Mouse (Mus musculus): ENCODE measurements at regions not wholly inside any gene's neighbourhood (a gene's known extent, or its start where the extent isn't known, plus 50 kb on each side); places are given as distances from the start of the nearest gene placed in this dataset.
"Not testable (repeated sequence)": the region's sequence is repeated elsewhere in the genome, so short reads cannot be mapped to it uniquely, and the experiment has no call there.

DNA sequence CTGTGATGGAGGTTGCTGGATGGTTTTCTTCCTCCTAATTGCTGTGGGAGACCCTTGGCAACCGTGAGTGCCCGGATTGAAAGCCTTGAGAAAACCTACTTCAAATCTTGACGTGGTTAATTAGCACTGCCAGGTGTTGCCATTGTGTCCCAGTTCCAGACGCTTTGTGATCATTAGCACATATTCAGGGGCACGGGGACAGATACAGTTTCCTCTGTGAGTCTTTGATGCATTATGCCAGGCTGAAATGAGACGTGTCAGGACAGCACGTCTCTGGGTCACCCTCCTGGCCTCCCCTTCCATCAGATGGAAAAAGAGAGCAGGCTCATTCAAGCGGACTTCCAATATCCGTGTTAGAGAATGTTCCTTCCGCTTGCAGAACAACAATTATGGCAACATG, 198.2 kb downstream of the Rchy1 start:
- no peak overlapping the region for H3K27ac ChIP-seq (ENCODE audit: insufficient read depth, low read length)
- no peaks in the 10 kb centered on the region for H3K36me3 ChIP-seq (ENCODE audit: control insufficient read depth, insufficient read depth, low read length, poor library complexity, severe bottlenecking)

DNA sequence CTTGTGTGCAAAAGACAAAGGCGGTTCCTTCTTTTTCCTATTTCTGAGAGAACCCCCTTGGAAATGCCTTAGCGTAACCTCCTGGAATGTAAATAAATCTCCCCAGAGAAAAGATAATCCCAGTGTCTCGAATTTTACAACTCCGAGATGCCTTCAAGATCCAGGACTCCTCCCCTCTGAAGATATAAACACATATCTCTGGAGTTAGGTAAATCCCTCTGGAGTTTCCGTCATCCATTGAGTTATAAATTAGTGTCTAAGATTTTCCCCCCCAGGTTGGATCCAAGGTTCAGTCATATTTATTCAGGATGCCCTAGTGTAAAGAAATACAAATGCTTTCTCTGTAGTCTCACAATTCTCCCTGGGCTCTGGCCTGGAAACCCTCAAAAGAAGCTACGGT, 200.3 kb downstream of the Rchy1 start:
- H3K9ac ChIP-seq (ENCODE audit: low read depth, poor library complexity, severe bottlenecking) = no peak overlapping the region
- H3K36me3 ChIP-seq (ENCODE audit: control insufficient read depth, insufficient read depth, low read length, poor library complexity, severe bottlenecking) = no peaks in the 10 kb centered on the region
- H3K9me3 ChIP-seq (replicated peaks; ENCODE audit: control insufficient read depth, insufficient read depth, low read length, poor library complexity, severe bottlenecking) = no peaks in the 10 kb centered on the region
- TF ChIP-seq CTCF (IDR thresholded peaks at IDR 0.05; ENCODE audit: low read depth, low read length) = no peak
- TF ChIP-seq EP300 (IDR thresholded peaks at IDR 0.05; ENCODE audit: insufficient read depth, low read depth, low read length) = no peak
- no peak for TF ChIP-seq POLR2A (IDR thresholded peaks at IDR 0.05; ENCODE audit: insufficient read depth, low read length)
- no peak overlapping the region for H3K4me3 ChIP-seq (ENCODE audit: low read depth, low read length)
- no peaks in the 10 kb centered on the region for H3K27me3 ChIP-seq (ENCODE audit: control insufficient read depth, insufficient read depth, low read length, poor library complexity, severe bottlenecking)
- H3K4me1 ChIP-seq (ENCODE audit: control insufficient read depth, insufficient read depth, low read length) = no peaks in the 10 kb centered on the region
- H3K27ac ChIP-seq (ENCODE audit: insufficient read depth, low read length) = no peak overlapping the region

More for the DNA sequence above, 198.2 kb downstream of the Rchy1 start:
- Histone ChIP-seq H3K27me3 (ENCODE audit: control insufficient read depth, insufficient read depth, low read length, poor library complexity, severe bottlenecking) (no peaks in the 10 kb centered on the region), H3K4me1 (ENCODE audit: control insufficient read depth, insufficient read depth, low read length) (no peaks in the 10 kb centered on the region), H3K9me3 (replicated peaks; ENCODE audit: control insufficient read depth, insufficient read depth, low read length, poor library complexity, severe bottlenecking) (no peaks in the 10 kb centered on the region), H3K4me3 (ENCODE audit: low read depth, low read length) (no peak overlapping the region), H3K9ac (ENCODE audit: low read depth, poor library complexity, severe bottlenecking) (no peak overlapping the region)
- TF ChIP-seq CTCF (IDR thresholded peaks at IDR 0.05; ENCODE audit: low read depth, low read length) (no peak), POLR2A (IDR thresholded peaks at IDR 0.05; ENCODE audit: insufficient read depth, low read length) (no peak)

DNA sequence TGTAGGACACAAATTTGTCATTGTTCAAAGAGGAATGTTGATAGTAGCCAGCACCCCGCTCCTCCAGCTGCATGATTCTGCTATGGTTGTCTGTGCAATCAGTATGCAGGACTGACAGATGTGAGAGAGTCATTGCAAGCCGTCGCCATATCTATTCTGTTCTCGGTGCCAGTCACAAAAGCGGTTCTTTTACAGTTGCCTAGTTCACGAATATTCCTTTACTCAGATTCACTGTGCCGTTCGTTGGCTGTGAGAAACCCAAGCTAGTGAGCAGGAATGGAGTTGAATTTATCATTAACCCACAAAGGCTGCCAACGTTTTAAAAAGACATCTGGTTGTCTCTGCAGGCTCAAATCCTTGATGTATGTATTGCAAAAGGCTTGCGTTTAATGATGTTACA, 206.9 kb downstream of the Rchy1 start:
- H3K27me3 ChIP-seq (ENCODE audit: control insufficient read depth, insufficient read depth, low read length, poor library complexity, severe bottlenecking) = no peaks in the 10 kb centered on the region
- TF ChIP-seq EP300 (IDR thresholded peaks at IDR 0.05; ENCODE audit: insufficient read depth, low read depth, low read length) (no peak), POLR2A (IDR thresholded peaks at IDR 0.05; ENCODE audit: insufficient read depth, low read length) (no peak), CTCF (IDR thresholded peaks at IDR 0.05; ENCODE audit: low read depth, low read length) (no peak)
- no peak overlapping the region for H3K27ac ChIP-seq (ENCODE audit: insufficient read depth, low read length)
- no peaks in the 10 kb centered on the region for H3K4me1 ChIP-seq (ENCODE audit: control insufficient read depth, insufficient read depth, low read length)
- no peaks in the 10 kb centered on the region for H3K36me3 ChIP-seq (ENCODE audit: control insufficient read depth, insufficient read depth, low read length, poor library complexity, severe bottlenecking)
- H3K9me3 ChIP-seq (replicated peaks; ENCODE audit: control insufficient read depth, insufficient read depth, low read length, poor library complexity, severe bottlenecking) = peaks cover 4% of the 10 kb centered on the region; the same call in 1 of the 2 replicates
- H3K9ac ChIP-seq (ENCODE audit: low read depth, poor library complexity, severe bottlenecking) = no peak overlapping the region
- H3K4me3 ChIP-seq (ENCODE audit: low read depth, low read length) = no peak overlapping the region

DNA sequence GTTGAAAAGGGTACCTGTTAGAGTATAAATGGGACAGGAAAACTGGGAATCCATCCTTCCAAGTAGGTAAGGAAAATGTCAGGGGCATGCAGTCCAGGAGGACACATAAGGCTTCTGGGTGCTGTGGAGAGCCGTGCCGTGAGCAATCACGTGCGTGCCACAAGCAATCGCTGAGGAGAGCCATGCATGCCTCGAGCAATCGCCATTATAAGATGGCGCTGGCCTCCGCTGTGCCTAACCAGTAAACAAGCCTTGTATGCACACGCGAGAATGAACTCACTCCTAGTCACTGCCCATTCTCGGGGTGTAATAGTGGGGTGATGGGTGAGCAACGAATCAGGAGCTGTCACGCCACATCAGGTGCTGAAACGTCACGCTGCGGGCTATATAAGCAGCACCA, 210.0 kb downstream of the Rchy1 start:
- not testable (repeated sequence) for H3K4me1 ChIP-seq (ENCODE audit: control insufficient read depth, insufficient read depth, low read length); H3K9me3 ChIP-seq (replicated peaks; ENCODE audit: control insufficient read depth, insufficient read depth, low read length, poor library complexity, severe bottlenecking); H3K27ac ChIP-seq (ENCODE audit: insufficient read depth, low read length); H3K4me3 ChIP-seq (ENCODE audit: low read depth, low read length); H3K36me3 ChIP-seq (ENCODE audit: control insufficient read depth, insufficient read depth, low read length, poor library complexity, severe bottlenecking); H3K9ac ChIP-seq (ENCODE audit: low read depth, poor library complexity, severe bottlenecking); H3K27me3 ChIP-seq (ENCODE audit: control insufficient read depth, insufficient read depth, low read length, poor library complexity, severe bottlenecking)

DNA sequence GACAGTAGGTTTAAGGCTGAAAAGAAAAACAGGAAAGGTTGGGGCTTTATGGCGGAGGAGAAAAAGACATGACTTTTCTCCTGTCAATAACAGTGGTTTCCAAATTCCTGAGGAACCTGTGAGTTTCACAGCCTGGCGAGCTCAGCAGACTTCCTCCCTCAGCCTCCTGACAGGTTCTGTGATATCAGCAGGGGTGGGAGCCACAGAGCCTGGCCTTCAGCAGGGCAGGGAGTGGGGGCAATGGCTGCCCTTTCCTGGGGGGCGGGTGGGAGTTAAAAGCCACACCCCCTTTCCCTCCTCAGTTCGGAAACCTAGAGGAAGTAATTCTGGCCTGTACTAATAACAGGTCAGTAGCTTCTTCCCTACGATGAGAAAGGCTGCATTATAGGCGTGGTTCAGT, 211.7 kb downstream of the Rchy1 start:
- Histone ChIP-seq H3K4me3 (ENCODE audit: low read depth, low read length) (no peak overlapping the region), H3K9me3 (replicated peaks; ENCODE audit: control insufficient read depth, insufficient read depth, low read length, poor library complexity, severe bottlenecking) (peaks cover 4% of the 10 kb centered on the region; the same call in 1 of the 2 replicates), H3K27me3 (ENCODE audit: control insufficient read depth, insufficient read depth, low read length, poor library complexity, severe bottlenecking) (no peaks in the 10 kb centered on the region), H3K4me1 (ENCODE audit: control insufficient read depth, insufficient read depth, low read length) (no peaks in the 10 kb centered on the region), H3K27ac (ENCODE audit: insufficient read depth, low read length) (no peak overlapping the region), H3K9ac (ENCODE audit: low read depth, poor library complexity, severe bottlenecking) (no peak overlapping the region), H3K36me3 (ENCODE audit: control insufficient read depth, insufficient read depth, low read length, poor library complexity, severe bottlenecking) (no peaks in the 10 kb centered on the region)
- no peak for TF ChIP-seq CTCF (IDR thresholded peaks at IDR 0.05; ENCODE audit: low read depth, low read length)
- TF ChIP-seq EP300 (IDR thresholded peaks at IDR 0.05; ENCODE audit: insufficient read depth, low read depth, low read length) = no peak
- TF ChIP-seq POLR2A (IDR thresholded peaks at IDR 0.05; ENCODE audit: insufficient read depth, low read length) = no peak

DNA sequence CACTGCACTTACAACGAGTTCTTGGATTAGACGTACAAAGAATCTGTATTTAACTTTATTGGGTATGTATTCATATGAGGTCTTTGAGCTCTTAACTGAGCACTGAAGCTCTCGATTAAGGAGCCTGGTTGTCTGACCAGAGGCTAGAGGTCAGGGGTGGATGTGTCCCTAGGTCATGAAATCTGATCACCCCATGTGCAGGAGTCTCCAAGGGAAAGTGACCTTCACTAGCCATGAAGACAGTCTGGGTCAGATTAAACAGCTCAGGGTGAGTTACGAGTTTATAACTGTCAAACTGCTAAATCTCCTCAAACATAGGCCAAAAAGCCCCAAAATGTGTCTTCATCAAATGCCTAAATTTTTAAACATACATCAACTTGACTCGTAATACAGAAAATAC, 216.8 kb downstream of the Rchy1 start:
- Histone ChIP-seq H3K4me3 (ENCODE audit: low read depth, low read length) (no peak overlapping the region), H3K27me3 (ENCODE audit: control insufficient read depth, insufficient read depth, low read length, poor library complexity, severe bottlenecking) (no peaks in the 10 kb centered on the region), H3K27ac (ENCODE audit: insufficient read depth, low read length) (no peak overlapping the region), H3K9me3 (replicated peaks; ENCODE audit: control insufficient read depth, insufficient read depth, low read length, poor library complexity, severe bottlenecking) (no peaks in the 10 kb centered on the region; the same call in 1 of the 2 replicates), H3K36me3 (ENCODE audit: control insufficient read depth, insufficient read depth, low read length, poor library complexity, severe bottlenecking) (no peaks in the 10 kb centered on the region), H3K9ac (ENCODE audit: low read depth, poor library complexity, severe bottlenecking) (no peak overlapping the region), H3K4me1 (ENCODE audit: control insufficient read depth, insufficient read depth, low read length) (no peaks in the 10 kb centered on the region)
- no peak for TF ChIP-seq CTCF (IDR thresholded peaks at IDR 0.05; ENCODE audit: low read depth, low read length)

DNA sequence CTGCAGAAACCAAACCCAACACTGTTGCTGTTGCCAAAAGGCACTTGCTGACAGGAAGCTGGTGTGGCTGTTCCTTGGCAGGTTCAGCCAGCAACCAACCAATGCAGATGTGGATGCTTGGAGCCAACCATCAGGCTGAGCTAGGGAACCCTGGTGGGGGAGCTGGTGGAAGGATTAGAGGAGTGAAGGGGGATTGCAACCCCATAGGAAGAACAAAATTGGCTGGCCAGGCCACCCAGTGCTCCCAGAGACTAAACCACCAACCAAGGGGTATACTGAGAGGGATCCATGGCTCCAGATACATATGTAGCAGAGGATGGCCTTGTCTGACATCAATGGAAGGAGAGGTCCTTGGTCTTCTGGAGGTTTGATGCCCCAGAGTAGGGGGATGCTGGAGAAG, 218.5 kb downstream of the Rchy1 start:
- Histone ChIP-seq H3K9me3 (replicated peaks; ENCODE audit: control insufficient read depth, insufficient read depth, low read length, poor library complexity, severe bottlenecking) (no peaks in the 10 kb centered on the region; the same call in 1 of the 2 replicates), H3K27ac (ENCODE audit: insufficient read depth, low read length) (no peak overlapping the region), H3K36me3 (ENCODE audit: control insufficient read depth, insufficient read depth, low read length, poor library complexity, severe bottlenecking) (no peaks in the 10 kb centered on the region), H3K4me3 (ENCODE audit: low read depth, low read length) (no peak overlapping the region), H3K9ac (ENCODE audit: low read depth, poor library complexity, severe bottlenecking) (no peak overlapping the region), H3K4me1 (ENCODE audit: control insufficient read depth, insufficient read depth, low read length) (no peaks in the 10 kb centered on the region), H3K27me3 (ENCODE audit: control insufficient read depth, insufficient read depth, low read length, poor library complexity, severe bottlenecking) (no peaks in the 10 kb centered on the region)
- TF ChIP-seq POLR2A (IDR thresholded peaks at IDR 0.05; ENCODE audit: insufficient read depth, low read length) (no peak), CTCF (IDR thresholded peaks at IDR 0.05; ENCODE audit: low read depth, low read length) (no peak), EP300 (IDR thresholded peaks at IDR 0.05; ENCODE audit: insufficient read depth, low read depth, low read length) (no peak)

All from ES-Bruce4 (cell line).